Mouse (Mus musculus): Measurements from ENCODE around the gene Smagp. TPM values are rescaled to one million over a fixed set of nuclear protein-coding genes. Genes with fewer than 3 reads are reported as not detected.
A peak's percentile ranks its signal among the peaks of the same experiment; 100 is the strongest.

Gene Smagp
- total and polyA plus RNA-seq, 2 experiments, result 13.0 to 57.0 TPM

DNA sequence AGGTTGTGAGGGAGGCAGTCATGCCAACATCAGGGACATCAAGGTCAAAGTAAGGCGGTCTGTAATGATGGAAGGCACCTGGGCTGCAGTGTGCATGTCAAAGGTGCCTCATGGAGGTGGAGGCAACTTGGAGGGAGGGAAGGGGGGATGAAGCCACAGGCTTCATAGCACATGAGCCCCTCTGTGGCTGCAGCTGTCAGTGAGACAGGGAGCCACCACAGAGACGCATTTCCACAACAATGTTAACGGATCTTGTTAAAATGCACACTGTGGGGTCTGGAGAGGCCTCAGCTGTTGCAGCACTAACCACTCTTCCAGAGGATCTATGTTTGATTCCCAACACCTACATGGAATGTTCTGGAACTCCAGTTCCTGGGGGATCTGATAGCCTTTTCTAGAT, 6.6 kb downstream of the Smagp start:
- TF ChIP-seq CTCF (IDR thresholded peaks at IDR 0.05; ENCODE audit: low read depth, low read length), result no peak
- Histone ChIP-seq H3K27me3 (ENCODE audit: control insufficient read depth, insufficient read depth, low read length) (no peaks in the 10 kb centered on the region), H3K27ac (replicated peaks; ENCODE audit: insufficient read depth, low read depth, low read length) (no peak overlapping the region), H3K4me3 (ENCODE audit: insufficient read depth, low read depth, low read length) (no peak overlapping the region), H3K36me3 (ENCODE audit: control insufficient read depth, insufficient read depth, low read length) (no peaks in the 10 kb centered on the region), H3K4me1 (ENCODE audit: control insufficient read depth, insufficient read depth, low read length) (peaks cover 45% of the 10 kb centered on the region), H3K79me2 (ENCODE audit: control insufficient read depth, insufficient read depth, low read length) (peaks cover 7% of the 10 kb centered on the region; the same call in 1 of the 2 replicates), H3K9ac (ENCODE audit: low read depth, low read length) (no peak overlapping the region)
- 89% methylated on average over 3 of the region's 3 CpGs for WGBS
- no peak for DNase-seq (ENCODE audit: extremely low read depth, low read depth, low spot score)

DNA sequence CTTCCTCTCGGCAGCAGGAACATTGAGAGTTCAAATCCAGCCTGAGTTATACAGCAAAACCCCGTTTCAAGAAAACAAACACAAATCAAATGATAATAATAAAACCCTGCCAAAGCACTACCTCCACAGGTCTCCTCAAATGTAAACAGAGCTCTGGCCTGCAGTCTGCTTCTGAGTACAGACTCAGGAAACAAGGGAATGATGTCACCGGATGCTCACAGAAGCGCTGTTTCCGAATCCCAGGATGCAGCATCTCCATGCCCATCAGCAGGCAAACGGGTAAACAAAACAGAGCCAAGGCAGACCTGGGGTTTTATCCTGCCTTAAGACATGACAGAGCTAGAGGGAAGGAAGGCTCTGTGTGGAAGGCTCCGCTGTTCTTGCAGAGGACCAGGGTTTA, 7.9 kb downstream of the Smagp start:
- DNase-seq (ENCODE audit: extremely low read depth, low read depth, low spot score), result no peak
- H3K4me1 ChIP-seq (ENCODE audit: control insufficient read depth, insufficient read depth, low read length), result peaks cover 48% of the 10 kb centered on the region
- TF ChIP-seq POLR2A (IDR thresholded peaks at IDR 0.05; ENCODE audit: extremely low read depth, insufficient read depth, low read length), result no peak
- peaks cover 3% of the 10 kb centered on the region; the same call in 1 of the 2 replicates for H3K79me2 ChIP-seq (ENCODE audit: control insufficient read depth, insufficient read depth, low read length)
- no peak overlapping the region for H3K9ac ChIP-seq (ENCODE audit: low read depth, low read length)
- H3K4me3 ChIP-seq (ENCODE audit: insufficient read depth, low read depth, low read length), result no peak overlapping the region
- 24% methylated on average over 7 of the region's 7 CpGs for WGBS
- H3K36me3 ChIP-seq (ENCODE audit: control insufficient read depth, insufficient read depth, low read length), result no peaks in the 10 kb centered on the region
- peak overlapping the region; percentile 25; the same call in 1 of the 2 replicates for H3K27ac ChIP-seq (replicated peaks; ENCODE audit: insufficient read depth, low read depth, low read length)
- no peaks in the 10 kb centered on the region for H3K27me3 ChIP-seq (ENCODE audit: control insufficient read depth, insufficient read depth, low read length)

DNA sequence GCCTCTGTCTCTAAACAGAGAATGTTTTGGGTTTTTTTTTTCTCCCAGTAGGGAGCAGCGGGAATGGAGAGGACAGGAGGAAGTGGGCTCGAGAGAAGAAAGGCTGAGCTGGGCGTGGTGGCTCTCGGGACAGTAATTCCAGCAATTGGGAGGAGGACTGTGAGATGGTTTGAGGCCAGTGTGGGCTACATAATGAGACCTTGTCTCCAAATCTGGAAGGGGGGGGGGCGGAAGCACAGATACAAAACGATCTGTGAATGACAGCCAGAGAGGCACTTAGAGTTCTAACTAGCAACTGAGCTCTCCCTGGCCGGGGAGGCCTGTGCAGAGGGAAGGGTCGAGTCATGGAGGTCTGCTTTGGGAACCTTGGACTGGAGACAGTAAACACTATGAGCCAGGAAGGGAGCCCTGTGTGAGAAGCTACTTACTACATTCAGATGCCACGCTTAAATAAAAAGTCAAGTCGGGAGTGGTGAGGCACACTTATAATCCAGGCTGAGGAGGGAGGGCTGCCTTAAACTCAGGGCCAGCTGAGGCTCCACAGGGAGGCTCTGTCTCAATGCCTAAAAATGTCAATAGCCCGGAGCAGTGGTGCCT, 8.9 kb downstream of the Smagp start:
- Histone ChIP-seq H3K4me3 (ENCODE audit: insufficient read depth, low read depth, low read length) (no peak overlapping the region), H3K27ac (replicated peaks; ENCODE audit: insufficient read depth, low read depth, low read length) (no peak overlapping the region; the same call in 1 of the 2 replicates), H3K36me3 (ENCODE audit: control insufficient read depth, insufficient read depth, low read length) (no peaks in the 10 kb centered on the region), H3K79me2 (ENCODE audit: control insufficient read depth, insufficient read depth, low read length) (peaks cover 3% of the 10 kb centered on the region; the same call in 1 of the 2 replicates), H3K27me3 (ENCODE audit: control insufficient read depth, insufficient read depth, low read length) (no peaks in the 10 kb centered on the region), H3K4me1 (ENCODE audit: control insufficient read depth, insufficient read depth, low read length) (peaks cover 43% of the 10 kb centered on the region), H3K9ac (ENCODE audit: low read depth, low read length) (no peak overlapping the region)
- DNase-seq (ENCODE audit: extremely low read depth, low read depth, low spot score), result no peak
- no peak for TF ChIP-seq CTCF (IDR thresholded peaks at IDR 0.05; ENCODE audit: low read depth, low read length)
- no peak for TF ChIP-seq POLR2A (IDR thresholded peaks at IDR 0.05; ENCODE audit: extremely low read depth, insufficient read depth, low read length)
- WGBS, result 63% methylated on average over 11 of the region's 11 CpGs

DNA sequence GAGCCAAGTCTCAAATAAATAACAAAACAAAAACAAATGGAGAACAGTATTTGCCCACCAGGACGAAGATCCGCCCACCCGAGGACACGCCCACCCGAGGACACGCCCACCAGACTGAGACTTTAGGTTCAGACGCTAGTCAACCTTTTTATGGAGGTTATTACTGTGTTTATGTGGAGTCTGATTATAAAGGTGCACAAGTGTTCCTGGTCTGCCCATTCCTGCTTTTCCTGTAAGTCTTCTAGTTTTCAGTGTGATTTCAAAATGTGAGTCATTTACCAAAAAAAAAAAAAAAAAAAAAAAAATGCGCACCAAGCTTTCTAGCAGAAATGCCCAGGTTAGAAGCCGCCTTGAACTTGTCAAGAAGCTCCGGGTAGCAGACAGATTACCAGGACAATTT, 9.5 kb downstream of the Smagp start:
- Histone ChIP-seq H3K9ac (ENCODE audit: low read depth, low read length) (no peak overlapping the region), H3K27ac (replicated peaks; ENCODE audit: insufficient read depth, low read depth, low read length) (no peak overlapping the region), H3K79me2 (ENCODE audit: control insufficient read depth, insufficient read depth, low read length) (peaks cover 3% of the 10 kb centered on the region; the same call in 1 of the 2 replicates), H3K4me3 (ENCODE audit: insufficient read depth, low read depth, low read length) (no peak overlapping the region), H3K27me3 (ENCODE audit: control insufficient read depth, insufficient read depth, low read length) (no peaks in the 10 kb centered on the region), H3K36me3 (ENCODE audit: control insufficient read depth, insufficient read depth, low read length) (no peaks in the 10 kb centered on the region), H3K4me1 (ENCODE audit: control insufficient read depth, insufficient read depth, low read length) (peaks cover 38% of the 10 kb centered on the region)
- 55% methylated on average over 10 of the region's 10 CpGs for WGBS
- no peak for DNase-seq (ENCODE audit: extremely low read depth, low read depth, low spot score)
- TF ChIP-seq CTCF (IDR thresholded peaks at IDR 0.05; ENCODE audit: low read depth, low read length), result no peak
- TF ChIP-seq POLR2A (IDR thresholded peaks at IDR 0.05; ENCODE audit: extremely low read depth, insufficient read depth, low read length), result no peak

DNA sequence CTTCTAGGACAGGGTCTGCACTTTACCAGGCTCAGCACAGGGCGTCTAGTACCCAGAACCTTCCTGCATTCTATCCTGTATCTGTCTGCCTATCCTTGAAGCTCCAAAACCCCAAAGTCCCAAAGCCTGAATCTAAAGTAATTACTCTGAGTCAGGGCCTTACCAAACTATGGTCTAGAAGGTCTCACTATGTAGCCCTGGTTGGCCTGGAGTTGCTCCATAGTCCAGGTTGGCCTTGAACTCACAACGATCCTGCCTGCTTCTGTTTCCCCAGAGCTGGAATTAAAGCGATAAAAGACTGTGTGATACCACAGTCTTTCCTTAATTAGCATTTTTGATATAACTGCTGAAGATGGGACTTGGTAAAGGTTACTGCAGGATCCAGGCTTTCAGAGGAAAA, 12.3 kb downstream of the Smagp start:
- Histone ChIP-seq H3K4me1 (ENCODE audit: control insufficient read depth, insufficient read depth, low read length) (peaks cover 17% of the 10 kb centered on the region), H3K9ac (ENCODE audit: low read depth, low read length) (no peak overlapping the region), H3K27me3 (ENCODE audit: control insufficient read depth, insufficient read depth, low read length) (no peaks in the 10 kb centered on the region), H3K4me3 (ENCODE audit: insufficient read depth, low read depth, low read length) (no peak overlapping the region), H3K36me3 (ENCODE audit: control insufficient read depth, insufficient read depth, low read length) (peaks cover 15% of the 10 kb centered on the region), H3K79me2 (ENCODE audit: control insufficient read depth, insufficient read depth, low read length) (no peaks in the 10 kb centered on the region), H3K27ac (replicated peaks; ENCODE audit: insufficient read depth, low read depth, low read length) (no peak overlapping the region)
- 41% methylated on average over 3 of the region's 3 CpGs for WGBS
- DNase-seq (ENCODE audit: extremely low read depth, low read depth, low spot score), result no peak
- no peak for TF ChIP-seq CTCF (IDR thresholded peaks at IDR 0.05; ENCODE audit: low read depth, low read length)
- no peak for TF ChIP-seq POLR2A (IDR thresholded peaks at IDR 0.05; ENCODE audit: extremely low read depth, insufficient read depth, low read length)

DNA sequence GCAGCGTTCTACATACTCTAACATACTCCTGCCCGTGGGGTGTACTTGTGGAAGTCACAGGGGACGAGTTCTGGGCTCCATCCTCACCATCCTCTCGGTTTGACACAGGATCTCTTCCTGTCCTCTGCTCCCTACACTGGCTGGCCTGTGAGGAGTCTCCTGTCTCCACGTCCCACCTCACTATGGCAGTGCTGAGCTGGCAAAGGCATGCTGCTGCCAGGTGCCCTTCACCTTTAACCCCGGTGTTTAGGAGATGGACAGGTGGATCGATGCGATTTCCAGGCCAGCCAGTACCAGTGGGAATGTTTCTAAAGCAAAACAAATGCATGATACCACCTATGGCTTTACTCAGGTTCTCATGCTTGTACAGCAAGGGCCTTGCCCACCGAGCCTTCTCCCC, 13.0 kb downstream of the Smagp start:
- Histone ChIP-seq H3K27ac (replicated peaks; ENCODE audit: insufficient read depth, low read depth, low read length) (no peak overlapping the region), H3K4me1 (ENCODE audit: control insufficient read depth, insufficient read depth, low read length) (peaks cover 12% of the 10 kb centered on the region), H3K27me3 (ENCODE audit: control insufficient read depth, insufficient read depth, low read length) (no peaks in the 10 kb centered on the region), H3K9ac (ENCODE audit: low read depth, low read length) (no peak overlapping the region), H3K36me3 (ENCODE audit: control insufficient read depth, insufficient read depth, low read length) (peaks cover 22% of the 10 kb centered on the region), H3K4me3 (ENCODE audit: insufficient read depth, low read depth, low read length) (no peak overlapping the region), H3K79me2 (ENCODE audit: control insufficient read depth, insufficient read depth, low read length) (no peaks in the 10 kb centered on the region)
- DNase-seq (ENCODE audit: extremely low read depth, low read depth, low spot score), result peak; percentile 85
- 38% methylated on average over 9 of the region's 9 CpGs for WGBS
- no peak for TF ChIP-seq POLR2A (IDR thresholded peaks at IDR 0.05; ENCODE audit: extremely low read depth, insufficient read depth, low read length)
- TF ChIP-seq CTCF (IDR thresholded peaks at IDR 0.05; ENCODE audit: low read depth, low read length), result peak; percentile 29; the same call in 1 of the 2 replicates

Measured in liver, adult 2 months (tissue).